Mouse (Mus musculus) limb, embryonic 11.5 days (tissue): ENCODE measurements around the gene Gata5. TPM values are rescaled to one million over a fixed set of nuclear protein-coding genes. Genes with fewer than 3 reads are reported as not detected.

ENCODE experiments used
- ATAC-seq: fragments of 200-750 bp; cut with Nextera tagmentation; 2 replicates; pipeline ENCODE4 v1.8.0; 2017; ENCODE audit warnings: low read depth; ENCODE audit not compliant: insufficient number of reproducible peaks, low FRiP score, low TSS enrichment
- DNase-seq: peaks from one replicate; pipeline ENCODE4 v3.0.0-alpha.2; 2015; ENCODE audit warnings: low spot score
- H3K27ac ChIP-seq: fragments of 300-500 bp; sonication (generic); replicated peaks from 2 replicates; pipeline ENCODE4 v1.5.1; 2014; ENCODE audit warnings: low read depth, mild to moderate bottlenecking, low read length
- H3K27me3 ChIP-seq: fragments of 300-500 bp; sonication (generic); 2 replicates; pipeline ENCODE4 v1.6.1; 2014; ENCODE audit warnings: mild to moderate bottlenecking, low read length, mixed read lengths; ENCODE audit not compliant: control insufficient read depth, insufficient read depth
- H3K36me3 ChIP-seq: fragments of 300-500 bp; sonication (generic); 2 replicates; pipeline ENCODE4 v1.6.1; 2014; ENCODE audit warnings: mild to moderate bottlenecking, low read length, moderate library complexity, mixed read lengths; ENCODE audit not compliant: control insufficient read depth, insufficient read depth
- H3K4me1 ChIP-seq: fragments of 300-500 bp; sonication (generic); 2 replicates; pipeline ENCODE4 v1.6.1; 2014; ENCODE audit warnings: low read length, mixed read lengths; ENCODE audit not compliant: control insufficient read depth, insufficient read depth
- H3K4me2 ChIP-seq: fragments of 300-500 bp; sonication (generic); 2 replicates; pipeline ENCODE4 v1.6.1; 2014; ENCODE audit warnings: low read depth, mild to moderate bottlenecking, moderate library complexity; ENCODE audit not compliant: severe bottlenecking
- H3K4me3 ChIP-seq: fragments of 300-500 bp; sonication (generic); 2 replicates; pipeline ENCODE4 v1.5.1; 2014; ENCODE audit warnings: low read depth, low read length
- H3K9ac ChIP-seq: fragments of 300-500 bp; sonication (generic); 2 replicates; pipeline ENCODE4 v1.6.1; 2014; ENCODE audit warnings: mild to moderate bottlenecking, low read length
- H3K9me3 ChIP-seq: fragments of 300-500 bp; sonication (generic); 2 replicates; pipeline ENCODE4 v1.6.1; 2016; ENCODE audit warnings: low read length; ENCODE audit not compliant: control insufficient read depth
- WGBS: fragments of 180-500 bp; shearing (Covaris S2); extraction: QIAGEN DNeasy Blood & Tissue Kit; methylation state at CpG from one replicate; pipeline ENCODE4 v1.1.7; 2014; 5-methylcytosine and 5-hydroxymethylcytosine counted together
- polyA plus RNA-seq: library from polyadenylated mRNA; unstranded; fragments of >200 nt; fragmentation: Nextera tagmentation; extraction: Ambion mirVana; gene quantifications from 2 replicates; pipeline ENCODE4 v1.2.1, GENCODE M21; 2014

Gene Gata5
- polyA plus RNA-seq, 1 experiment from 2014 or later = 0.29 TPM

DNA sequence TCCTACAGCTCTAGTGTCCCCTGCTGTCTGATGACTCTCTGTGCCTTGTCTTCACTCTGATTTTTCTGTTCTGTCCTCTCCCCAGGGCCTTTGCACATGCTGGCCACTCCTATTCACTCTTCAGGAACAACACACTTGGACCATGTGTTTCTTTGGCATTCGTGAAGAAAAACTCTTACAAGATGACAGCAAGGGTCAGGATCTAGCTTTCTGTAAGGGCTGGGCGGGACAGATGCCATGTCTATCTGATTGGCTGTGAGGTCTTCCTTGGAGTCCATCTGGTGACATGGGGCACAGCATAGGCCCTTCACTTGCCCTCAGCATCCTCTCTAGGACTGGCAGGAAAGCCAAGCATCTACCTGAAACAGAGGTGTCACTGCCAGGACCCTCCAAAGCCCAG is 28.5 kb downstream of the Gata5 start:
- WGBS = 82% methylated on average over 2 of the region's 2 CpGs
- Histone ChIP-seq H3K9me3 (no peaks in the 10 kb centered on the region), H3K27me3 (no peaks in the 10 kb centered on the region), H3K27ac (no peak overlapping the region), H3K36me3 (no peaks in the 10 kb centered on the region), H3K9ac (no peak overlapping the region), H3K4me2 (no peak overlapping the region), H3K4me1 (no peaks in the 10 kb centered on the region), H3K4me3 (no peak overlapping the region)
- DNase-seq (no peak), ATAC-seq (no peak)

DNA sequence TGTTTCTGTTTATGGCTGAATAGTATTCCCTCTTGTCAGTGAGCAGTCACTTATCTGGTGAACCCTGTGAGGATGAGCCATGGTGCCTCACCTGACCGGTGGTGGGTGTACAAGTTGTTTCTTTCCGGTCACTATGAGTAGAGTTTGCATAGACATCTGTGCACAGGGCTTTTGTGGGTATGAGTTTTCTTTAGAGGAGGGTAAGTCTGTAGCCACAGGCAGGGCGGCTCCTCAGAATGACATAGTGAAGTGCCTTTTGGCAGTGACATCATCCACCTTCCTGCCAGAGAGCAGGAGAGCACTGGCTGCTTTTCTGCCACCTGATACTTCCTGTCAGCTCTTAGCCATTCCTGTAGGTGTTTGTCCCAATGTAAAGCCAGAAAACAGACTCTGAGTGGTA is 29.0 kb downstream of the Gata5 start:
- Histone ChIP-seq H3K36me3 (no peaks in the 10 kb centered on the region), H3K9me3 (no peaks in the 10 kb centered on the region), H3K4me1 (no peaks in the 10 kb centered on the region), H3K4me2 (no peak overlapping the region), H3K27me3 (no peaks in the 10 kb centered on the region), H3K4me3 (no peak overlapping the region), H3K27ac (no peak overlapping the region), H3K9ac (no peak overlapping the region)
- 88% methylated on average over 3 of the region's 3 CpGs for WGBS
- DNase-seq (no peak), ATAC-seq (no peak)

DNA sequence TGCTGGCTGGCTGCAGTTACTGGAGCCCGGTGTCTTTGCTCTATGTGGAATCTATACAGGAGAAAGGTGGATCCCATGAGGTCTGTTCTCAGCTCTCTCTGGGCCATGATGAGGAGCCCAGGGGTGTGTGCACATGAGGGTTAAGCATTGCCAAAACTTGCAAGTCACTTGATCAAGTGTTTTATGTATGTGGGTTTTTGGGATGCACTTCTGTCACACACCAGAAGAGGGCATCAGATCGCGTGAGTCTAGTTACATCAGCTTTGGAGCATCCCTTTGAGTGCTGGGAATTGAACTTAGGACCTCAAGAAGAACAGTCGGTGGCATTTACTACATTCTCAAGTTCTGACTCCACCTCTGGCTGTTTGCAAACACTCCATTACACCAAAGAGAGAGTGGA is 29.9 kb downstream of the Gata5 start:
- H3K36me3 ChIP-seq = no peaks in the 10 kb centered on the region
- H3K4me3 ChIP-seq = no peak overlapping the region
- no peaks in the 10 kb centered on the region for H3K4me1 ChIP-seq
- no peak overlapping the region for H3K4me2 ChIP-seq
- 61% methylated on average over 4 of the region's 4 CpGs for WGBS
- H3K9me3 ChIP-seq = no peaks in the 10 kb centered on the region
- no peak overlapping the region for H3K9ac ChIP-seq
- DNase-seq (no peak), ATAC-seq (no peak)
- no peak overlapping the region for H3K27ac ChIP-seq
- H3K27me3 ChIP-seq = no peaks in the 10 kb centered on the region

- Histone ChIP-seq H3K27me3 (no peaks in the 10 kb centered on the region), H3K36me3 (no peaks in the 10 kb centered on the region), H3K9ac (no peak overlapping the region), H3K9me3 (no peaks in the 10 kb centered on the region), H3K4me1 (no peaks in the 10 kb centered on the region), H3K4me3 (no peak overlapping the region), H3K4me2 (no peak overlapping the region), H3K27ac (no peak overlapping the region)
- WGBS = 43% methylated on average over 12 of the region's 12 CpGs
- ATAC-seq (no peak), DNase-seq (no peak)
Observed at GRCm38 (mm10) chr2:180303468-180303867, 31.0 kb downstream of the Gata5 start.

- Histone ChIP-seq H3K4me1 (no peaks in the 10 kb centered on the region), H3K36me3 (no peaks in the 10 kb centered on the region), H3K4me3 (no peak overlapping the region), H3K9me3 (no peaks in the 10 kb centered on the region), H3K27me3 (no peaks in the 10 kb centered on the region), H3K4me2 (no peak overlapping the region), H3K9ac (no peak overlapping the region), H3K27ac (no peak overlapping the region)
- WGBS = 80% methylated on average over 4 of the region's 4 CpGs
- ATAC-seq (no peak), DNase-seq (no peak)
Observed at GRCm38 (mm10) chr2:180302201-180302600, 32.3 kb downstream of the Gata5 start.

DNA sequence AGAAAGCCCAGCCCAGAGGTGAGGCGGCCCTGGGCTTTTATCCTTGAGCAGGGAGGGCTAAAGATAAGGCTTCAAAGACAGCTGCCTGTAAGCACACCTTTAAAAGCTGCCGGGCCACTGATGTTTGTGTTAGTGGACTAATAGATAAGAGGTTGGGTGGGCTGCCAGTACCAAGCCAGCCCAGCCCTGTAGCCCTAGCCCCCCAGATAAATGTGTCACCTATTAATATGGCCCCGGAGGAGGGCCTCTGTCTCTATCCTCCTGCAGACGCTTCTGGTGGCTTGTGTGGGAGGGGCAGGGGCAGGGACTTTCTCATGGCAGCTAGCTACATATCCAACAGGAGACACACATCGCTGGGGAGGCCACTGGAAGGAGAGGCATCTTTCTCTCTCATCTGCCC is 33.7 kb downstream of the Gata5 start:
- no peak for DNase-seq
- ATAC-seq = no peak
- Histone ChIP-seq H3K4me3 (no peak overlapping the region), H3K36me3 (no peaks in the 10 kb centered on the region), H3K4me2 (no peak overlapping the region), H3K9ac (no peak overlapping the region), H3K27me3 (no peaks in the 10 kb centered on the region), H3K27ac (no peak overlapping the region), H3K4me1 (no peaks in the 10 kb centered on the region), H3K9me3 (no peaks in the 10 kb centered on the region)
- 23% methylated on average over 5 of the region's 5 CpGs for WGBS

DNA sequence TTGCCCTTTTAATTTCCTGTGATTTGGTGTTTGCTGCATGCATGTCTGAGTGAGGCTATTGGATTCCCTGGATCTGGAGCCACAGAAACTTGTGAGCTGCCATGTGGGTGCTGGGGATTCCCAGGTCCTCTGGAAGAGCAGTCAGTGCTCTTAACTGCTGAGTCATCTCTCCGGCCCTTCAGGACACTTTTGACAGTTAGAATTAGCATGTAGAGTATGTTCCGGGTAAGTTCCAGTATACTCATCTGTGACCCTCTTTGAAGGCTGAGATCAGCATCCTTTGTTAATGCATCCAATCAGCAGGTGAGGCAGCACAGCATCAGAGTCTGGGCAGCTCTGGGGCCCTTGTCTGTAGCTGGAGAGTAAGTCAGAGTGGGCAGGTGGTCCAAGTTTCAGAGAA is 34.2 kb downstream of the Gata5 start:
- Histone ChIP-seq H3K4me3 (no peak overlapping the region), H3K9me3 (no peaks in the 10 kb centered on the region), H3K4me1 (no peaks in the 10 kb centered on the region), H3K27me3 (no peaks in the 10 kb centered on the region), H3K27ac (no peak overlapping the region), H3K4me2 (no peak overlapping the region), H3K36me3 (no peaks in the 10 kb centered on the region), H3K9ac (no peak overlapping the region)
- ATAC-seq (no peak), DNase-seq (no peak)
- 58% methylated on average over 2 of the region's 2 CpGs for WGBS

GRCm38 (mm10) chr2:180292906-180293305 is 41.6 kb downstream of the Gata5 start:
- Histone ChIP-seq H3K4me2 (no peak overlapping the region), H3K27ac (no peak overlapping the region), H3K36me3 (no peaks in the 10 kb centered on the region), H3K4me3 (no peak overlapping the region), H3K9ac (no peak overlapping the region), H3K9me3 (no peaks in the 10 kb centered on the region), H3K27me3 (no peaks in the 10 kb centered on the region), H3K4me1 (0 out of 2 replicates have a peak, but pooled peaks cover 4% of the 10 kb centered on the region)
- DNase-seq (no peak), ATAC-seq (no peak)
- WGBS = 79% methylated on average over 8 of the region's 8 CpGs

GRCm38 (mm10) chr2:180292026-180292425 is 42.5 kb downstream of the Gata5 start:
- Histone ChIP-seq H3K4me2 (no peak overlapping the region), H3K27ac (no peak overlapping the region), H3K4me1 (0 out of 2 replicates have a peak, but pooled peaks cover 4% of the 10 kb centered on the region), H3K9ac (no peak overlapping the region), H3K27me3 (no peaks in the 10 kb centered on the region), H3K9me3 (no peaks in the 10 kb centered on the region), H3K4me3 (no peak overlapping the region), H3K36me3 (no peaks in the 10 kb centered on the region)
- 61% methylated on average over 4 of the region's 4 CpGs for WGBS
- DNase-seq (no peak), ATAC-seq (no peak)
